Mouse (Mus musculus) kidney, embryonic 14.5 days (tissue): ENCODE data around the gene Atp6v0a1. TPM values are rescaled to one million over a fixed set of nuclear protein-coding genes. Genes with fewer than 3 reads are reported as not detected.

Experiments used
- ATAC-seq: fragments of 200-750 bp; cut with Nextera tagmentation; 2 replicates; pipeline ENCODE4 v1.8.0; 2017; ENCODE audit warnings: moderate number of reproducible peaks, mild to moderate bottlenecking, moderate TSS enrichment, moderate library complexity; ENCODE audit not compliant: low FRiP score, low TSS enrichment
- H3K27ac ChIP-seq: fragments of 300-500 bp; sonication (generic); 2 replicates; pipeline ENCODE4 v1.5.1; 2014; ENCODE audit warnings: low read depth, mild to moderate bottlenecking, low read length, moderate library complexity, mixed read lengths
- H3K27me3 ChIP-seq: fragments of 300-500 bp; sonication (generic); 2 replicates; pipeline ENCODE4 v1.6.1; 2014; ENCODE audit warnings: mild to moderate bottlenecking, low read length; ENCODE audit not compliant: control insufficient read depth, insufficient read depth
- H3K36me3 ChIP-seq: fragments of 300-500 bp; sonication (generic); 2 replicates; pipeline ENCODE4 v1.6.1; 2014; ENCODE audit warnings: low read length, mixed read lengths; ENCODE audit not compliant: control insufficient read depth, insufficient read depth
- H3K4me1 ChIP-seq: fragments of 300-500 bp; sonication (generic); 2 replicates; pipeline ENCODE4 v1.6.1; 2014; ENCODE audit warnings: low read length, mixed read lengths; ENCODE audit not compliant: control insufficient read depth, insufficient read depth
- H3K4me2 ChIP-seq: fragments of 300-500 bp; sonication (generic); replicated peaks from 2 replicates; pipeline ENCODE4 v1.6.1; 2014; ENCODE audit warnings: low read depth, mild to moderate bottlenecking, low read length
- H3K4me3 ChIP-seq: fragments of 300-500 bp; sonication (generic); 2 replicates; pipeline ENCODE4 v1.5.1; 2014; ENCODE audit warnings: mild to moderate bottlenecking, low read length
- H3K9ac ChIP-seq: fragments of 300-500 bp; sonication (generic); 2 replicates; pipeline ENCODE4 v1.6.1; 2014; ENCODE audit warnings: low read depth, mild to moderate bottlenecking, low read length, moderate library complexity
- H3K9me3 ChIP-seq: fragments of 300-500 bp; sonication (generic); 2 replicates; pipeline ENCODE4 v1.6.1; 2016; ENCODE audit warnings: low read length; ENCODE audit not compliant: control insufficient read depth
- WGBS: fragments of 180-500 bp; shearing (Covaris S2); extraction: QIAGEN DNeasy Blood & Tissue Kit; methylation state at CpG from one replicate; pipeline ENCODE4 v1.1.7; 2014; 5-methylcytosine and 5-hydroxymethylcytosine counted together
- polyA plus RNA-seq: library from polyadenylated mRNA; unstranded; fragments of >200 nt; fragmentation: Nextera tagmentation; extraction: Ambion mirVana; gene quantifications from 2 replicates; pipeline ENCODE4 v1.2.1, GENCODE M21; 2014

Gene Atp6v0a1
- polyA plus RNA-seq, 1 experiment from 2014 or later: 38.8 TPM

- no peak overlapping the region for H3K4me3 ChIP-seq
- H3K9ac ChIP-seq: no peak overlapping the region
- H3K4me2 ChIP-seq: no peak overlapping the region
- WGBS: 86% methylated on average over 3 of the region's 3 CpGs
- no peak for ATAC-seq
- H3K9me3 ChIP-seq: no peaks in the 10 kb centered on the region
- no peaks in the 10 kb centered on the region for H3K27me3 ChIP-seq
- H3K27ac ChIP-seq: no peak overlapping the region
- no peaks in the 10 kb centered on the region for H3K36me3 ChIP-seq
- no peaks in the 10 kb centered on the region for H3K4me1 ChIP-seq
These were observed 20.6 kb upstream of the Atp6v0a1 start for GRCm38 (mm10) chr11:100988674-100989073.

GRCm38 (mm10) chr11:100989666-100990065 is 19.6 kb upstream of the Atp6v0a1 start:
- Histone ChIP-seq H3K27me3 (no peaks in the 10 kb centered on the region), H3K36me3 (no peaks in the 10 kb centered on the region), H3K27ac (no peak overlapping the region), H3K4me3 (no peak overlapping the region), H3K4me2 (no peak overlapping the region), H3K9ac (no peak overlapping the region), H3K4me1 (no peaks in the 10 kb centered on the region), H3K9me3 (no peaks in the 10 kb centered on the region)
- ATAC-seq: no peak
- WGBS: 66% methylated on average over 2 of the region's 2 CpGs

GRCm38 (mm10) chr11:100991027-100991534 is 18.2 kb upstream of the Atp6v0a1 start:
- no peak for ATAC-seq
- no peak overlapping the region for H3K27ac ChIP-seq
- WGBS: 27% methylated on average over 6 of the region's 6 CpGs

GRCm38 (mm10) chr11:100993437-100993836 is 15.8 kb upstream of the Atp6v0a1 start:
- Histone ChIP-seq H3K4me3 (no peak overlapping the region), H3K9me3 (no peaks in the 10 kb centered on the region), H3K27me3 (no peaks in the 10 kb centered on the region), H3K9ac (no peak overlapping the region), H3K36me3 (no peaks in the 10 kb centered on the region), H3K4me2 (no peak overlapping the region), H3K27ac (no peak overlapping the region), H3K4me1 (no peaks in the 10 kb centered on the region)
- 74% methylated on average over 2 of the region's 2 CpGs for WGBS
- ATAC-seq: no peak

More at GRCm38 (mm10) chr11:100991027-100991534, 18.2 kb upstream of the Atp6v0a1 start:
- no peaks in the 10 kb centered on the region for H3K27me3 ChIP-seq
- no peak overlapping the region for H3K9ac ChIP-seq
- H3K4me3 ChIP-seq: no peak overlapping the region
- no peaks in the 10 kb centered on the region for H3K36me3 ChIP-seq
- H3K9me3 ChIP-seq: no peaks in the 10 kb centered on the region
- H3K4me1 ChIP-seq: no peaks in the 10 kb centered on the region
- H3K4me2 ChIP-seq: no peak overlapping the region

GRCm38 (mm10) chr11:100994233-100994632 is 15.0 kb upstream of the Atp6v0a1 start:
- no peak overlapping the region for H3K27ac ChIP-seq
- H3K36me3 ChIP-seq: no peaks in the 10 kb centered on the region
- no peaks in the 10 kb centered on the region for H3K4me1 ChIP-seq
- no peak overlapping the region for H3K4me2 ChIP-seq
- WGBS: 67% methylated on average over 9 of the region's 9 CpGs
- no peak overlapping the region for H3K4me3 ChIP-seq
- ATAC-seq: no peak
- H3K27me3 ChIP-seq: no peaks in the 10 kb centered on the region
- H3K9ac ChIP-seq: no peak overlapping the region
- H3K9me3 ChIP-seq: no peaks in the 10 kb centered on the region

- Histone ChIP-seq H3K9ac (no peak overlapping the region), H3K27me3 (no peaks in the 10 kb centered on the region), H3K36me3 (no peaks in the 10 kb centered on the region), H3K4me2 (no peak overlapping the region), H3K4me1 (no peaks in the 10 kb centered on the region), H3K27ac (no peak overlapping the region), H3K9me3 (no peaks in the 10 kb centered on the region), H3K4me3 (no peak overlapping the region)
- no peak for ATAC-seq
- 72% methylated on average over 5 of the region's 5 CpGs for WGBS
These were observed 14.6 kb upstream of the Atp6v0a1 start for GRCm38 (mm10) chr11:100994655-100995054.

GRCm38 (mm10) chr11:100996501-100996900 is 12.8 kb upstream of the Atp6v0a1 start:
- Histone ChIP-seq H3K36me3 (no peaks in the 10 kb centered on the region), H3K4me1 (no peaks in the 10 kb centered on the region), H3K4me2 (no peak overlapping the region), H3K4me3 (no peak overlapping the region), H3K27me3 (no peaks in the 10 kb centered on the region), H3K9ac (no peak overlapping the region), H3K27ac (no peak overlapping the region), H3K9me3 (no peaks in the 10 kb centered on the region)
- no peak for ATAC-seq
- WGBS: 80% methylated on average over 4 of the region's 4 CpGs

- 80% methylated on average over 2 of the region's 2 CpGs for WGBS
- 0 out of 2 replicates have a peak, but pooled peaks cover 2% of the 10 kb centered on the region for H3K4me1 ChIP-seq
- ATAC-seq: no peak
These were observed 10.4 kb upstream of the Atp6v0a1 start for GRCm38 (mm10) chr11:100998836-100999235.

GRCm38 (mm10) chr11:100999254-100999653 is 10.0 kb upstream of the Atp6v0a1 start:
- Histone ChIP-seq H3K4me2 (no peak overlapping the region), H3K9me3 (no peaks in the 10 kb centered on the region), H3K27ac (no peak overlapping the region), H3K27me3 (no peaks in the 10 kb centered on the region), H3K4me1 (0 out of 2 replicates have a peak, but pooled peaks cover 2% of the 10 kb centered on the region), H3K4me3 (no peak overlapping the region), H3K36me3 (no peaks in the 10 kb centered on the region), H3K9ac (no peak overlapping the region)
- 58% methylated on average over 3 of the region's 3 CpGs for WGBS
- no peak for ATAC-seq

More at GRCm38 (mm10) chr11:100998836-100999235, 10.4 kb upstream of the Atp6v0a1 start:
- no peak overlapping the region for H3K9ac ChIP-seq
- H3K4me2 ChIP-seq: no peak overlapping the region
- H3K27me3 ChIP-seq: no peaks in the 10 kb centered on the region
- H3K4me3 ChIP-seq: no peak overlapping the region
- no peaks in the 10 kb centered on the region for H3K36me3 ChIP-seq
- no peaks in the 10 kb centered on the region for H3K9me3 ChIP-seq
- H3K27ac ChIP-seq: no peak overlapping the region
